Mouse (Mus musculus) embryonic facial prominence, embryonic 15.5 days (tissue): ENCODE measurements around the gene Greb1. TPM values are rescaled to one million over a fixed set of nuclear protein-coding genes. Genes with fewer than 3 reads are reported as not detected.
"Not testable (repeated sequence)": the region's sequence is repeated elsewhere in the genome, so short reads cannot be mapped to it uniquely, and the experiment has no call there.

Experiments used
- ATAC-seq: fragments of 200-750 bp; cut with Nextera tagmentation; 2 replicates; pipeline ENCODE4 v1.8.0; 2017; ENCODE audit warnings: low read depth, moderate TSS enrichment; ENCODE audit not compliant: insufficient number of reproducible peaks, low FRiP score, low TSS enrichment
- H3K27ac ChIP-seq: fragments of 300-500 bp; sonication (generic); replicated peaks from 2 replicates; pipeline ENCODE4 v1.5.1; 2015; ENCODE audit warnings: mild to moderate bottlenecking, inconsistent platforms
- H3K27me3 ChIP-seq: fragments of 300-500 bp; sonication (generic); 2 replicates; pipeline ENCODE4 v1.6.1; 2015; ENCODE audit warnings: inconsistent platforms
- H3K36me3 ChIP-seq: fragments of 300-500 bp; sonication (generic); 2 replicates; pipeline ENCODE4 v1.6.1; 2015; ENCODE audit warnings: mild to moderate bottlenecking, inconsistent platforms
- H3K4me1 ChIP-seq: fragments of 300-500 bp; sonication (generic); 2 replicates; pipeline ENCODE4 v1.6.1; 2015; ENCODE audit warnings: inconsistent platforms
- H3K4me2 ChIP-seq: fragments of 300-500 bp; sonication (generic); replicated peaks from 2 replicates; pipeline ENCODE4 v1.6.1; 2015; ENCODE audit warnings: mild to moderate bottlenecking, inconsistent platforms
- H3K4me3 ChIP-seq: fragments of 300-500 bp; sonication (generic); replicated peaks from 2 replicates; pipeline ENCODE4 v1.5.1; 2015; ENCODE audit warnings: mild to moderate bottlenecking, inconsistent platforms
- H3K9ac ChIP-seq: fragments of 300-500 bp; sonication (generic); 2 replicates; pipeline ENCODE4 v1.6.1; 2015; ENCODE audit warnings: inconsistent platforms
- H3K9me3 ChIP-seq: fragments of 300-500 bp; sonication (generic); replicated peaks from 2 replicates; pipeline ENCODE4 v1.6.1; 2016; ENCODE audit warnings: inconsistent platforms
- WGBS: fragments of 180-500 bp; shearing (Covaris S2); methylation state at CpG from one replicate; pipeline ENCODE4 v1.1.7; 2015; 5-methylcytosine and 5-hydroxymethylcytosine counted together
- polyA plus RNA-seq: library from polyadenylated mRNA; unstranded; fragments of >200 nt; fragmentation: Nextera tagmentation; extraction: Ambion mirVana; gene quantifications from 2 replicates; pipeline ENCODE4 v1.2.1, GENCODE M21; 2015

Gene Greb1
- polyA plus RNA-seq, 1 experiment from 2014 or later, result 1.7 TPM

GRCm38 (mm10) chr12:16730196-16730595, 70.5 kb downstream of the Greb1 start:
- Histone ChIP-seq H3K4me1 (no peaks in the 10 kb centered on the region), H3K4me2 (no peak overlapping the region), H3K9ac (no peak overlapping the region), H3K36me3 (no peaks in the 10 kb centered on the region), H3K9me3 (no peaks in the 10 kb centered on the region), H3K4me3 (no peak overlapping the region), H3K27ac (no peak overlapping the region), H3K27me3 (no peaks in the 10 kb centered on the region)
- ATAC-seq, result no peak
- 84% methylated on average over 11 of the region's 11 CpGs for WGBS

- H3K9ac ChIP-seq, result no peak overlapping the region
- ATAC-seq, result no peak
- no peaks in the 10 kb centered on the region for H3K27me3 ChIP-seq
- no peak overlapping the region for H3K4me2 ChIP-seq
- no peak overlapping the region for H3K4me3 ChIP-seq
- no peaks in the 10 kb centered on the region for H3K36me3 ChIP-seq
- no peak overlapping the region for H3K27ac ChIP-seq
- H3K9me3 ChIP-seq, result no peaks in the 10 kb centered on the region
- no peaks in the 10 kb centered on the region for H3K4me1 ChIP-seq
- 85% methylated on average over 5 of the region's 5 CpGs for WGBS
Measured at GRCm38 (mm10) chr12:16728221-16728620, 72.5 kb downstream of the Greb1 start.

GRCm38 (mm10) chr12:16726229-16726628, 74.5 kb downstream of the Greb1 start:
- Histone ChIP-seq H3K27ac (no peak overlapping the region), H3K9ac (no peak overlapping the region), H3K36me3 (no peaks in the 10 kb centered on the region), H3K9me3 (no peaks in the 10 kb centered on the region), H3K4me1 (no peaks in the 10 kb centered on the region), H3K4me2 (no peak overlapping the region), H3K4me3 (no peak overlapping the region), H3K27me3 (no peaks in the 10 kb centered on the region)
- 66% methylated on average over 3 of the region's 3 CpGs for WGBS
- ATAC-seq, result no peak

GRCm38 (mm10) chr12:16723601-16724000, 77.1 kb downstream of the Greb1 start:
- Histone ChIP-seq H3K4me2 (no peak overlapping the region), H3K4me3 (no peak overlapping the region), H3K27ac (no peak overlapping the region), H3K4me1 (no peaks in the 10 kb centered on the region), H3K36me3 (no peaks in the 10 kb centered on the region), H3K9ac (no peak overlapping the region), H3K9me3 (no peaks in the 10 kb centered on the region), H3K27me3 (no peaks in the 10 kb centered on the region)
- WGBS, result 10% methylated on average over 3 of the region's 3 CpGs
- no peak for ATAC-seq

- H3K4me2 ChIP-seq, result no peak overlapping the region
- 44% methylated on average over 8 of the region's 8 CpGs for WGBS
- no peaks in the 10 kb centered on the region for H3K9me3 ChIP-seq
- no peak overlapping the region for H3K27ac ChIP-seq
- no peak overlapping the region for H3K4me3 ChIP-seq
- H3K27me3 ChIP-seq, result no peaks in the 10 kb centered on the region
- no peak for ATAC-seq
- H3K36me3 ChIP-seq, result no peaks in the 10 kb centered on the region
- no peak overlapping the region for H3K9ac ChIP-seq
- H3K4me1 ChIP-seq, result no peaks in the 10 kb centered on the region
Measured at GRCm38 (mm10) chr12:16718660-16719315, 81.9 kb downstream of the Greb1 start.

GRCm38 (mm10) chr12:16717653-16718052, 83.0 kb downstream of the Greb1 start:
- no peaks in the 10 kb centered on the region for H3K27me3 ChIP-seq
- no peak overlapping the region for H3K4me2 ChIP-seq
- H3K4me3 ChIP-seq, result no peak overlapping the region
- 70% methylated on average over 1 of the region's 1 CpGs for WGBS
- H3K9me3 ChIP-seq, result no peaks in the 10 kb centered on the region
- ATAC-seq, result no peak
- H3K4me1 ChIP-seq, result no peaks in the 10 kb centered on the region
- no peaks in the 10 kb centered on the region for H3K36me3 ChIP-seq
- H3K9ac ChIP-seq, result no peak overlapping the region
- no peak overlapping the region for H3K27ac ChIP-seq

GRCm38 (mm10) chr12:16714616-16715015, 86.1 kb downstream of the Greb1 start:
- WGBS, result 84% methylated on average over 10 of the region's 10 CpGs
- Histone ChIP-seq H3K27me3 (no peaks in the 10 kb centered on the region), H3K9me3 (no peaks in the 10 kb centered on the region), H3K9ac (no peak overlapping the region), H3K4me1 (no peaks in the 10 kb centered on the region), H3K36me3 (no peaks in the 10 kb centered on the region), H3K27ac (no peak overlapping the region), H3K4me3 (no peak overlapping the region), H3K4me2 (no peak overlapping the region)
- ATAC-seq, result no peak

- WGBS, result 78% methylated on average over 1 of the region's 1 CpGs
- ATAC-seq, result no peak
- Histone ChIP-seq H3K9ac (no peak overlapping the region), H3K27ac (no peak overlapping the region), H3K36me3 (no peaks in the 10 kb centered on the region), H3K9me3 (no peaks in the 10 kb centered on the region), H3K4me2 (no peak overlapping the region), H3K4me1 (no peaks in the 10 kb centered on the region), H3K4me3 (no peak overlapping the region), H3K27me3 (no peaks in the 10 kb centered on the region)
Measured at GRCm38 (mm10) chr12:16698691-16699090, 102.0 kb downstream of the Greb1 start.

GRCm38 (mm10) chr12:16696146-16696545, 104.5 kb downstream of the Greb1 start:
- Histone ChIP-seq H3K36me3 (no peaks in the 10 kb centered on the region), H3K9me3 (no peaks in the 10 kb centered on the region), H3K4me2 (no peak overlapping the region), H3K4me3 (no peak overlapping the region), H3K9ac (no peak overlapping the region), H3K27ac (no peak overlapping the region), H3K4me1 (no peaks in the 10 kb centered on the region), H3K27me3 (no peaks in the 10 kb centered on the region)
- ATAC-seq, result no peak
- 85% methylated on average over 13 of the region's 13 CpGs for WGBS

GRCm38 (mm10) chr12:16695252-16695651, 105.4 kb downstream of the Greb1 start:
- not testable (repeated sequence) for H3K27me3 ChIP-seq, H3K4me1 ChIP-seq, H3K36me3 ChIP-seq, H3K9ac ChIP-seq, ATAC-seq, H3K4me3 ChIP-seq, H3K4me2 ChIP-seq, H3K27ac ChIP-seq, H3K9me3 ChIP-seq
- WGBS, result 95% methylated on average over 7 of the region's 8 CpGs

GRCm38 (mm10) chr12:16694783-16695182, 105.9 kb downstream of the Greb1 start:
- WGBS, result 39% methylated on average over 5 of the region's 5 CpGs
- Histone ChIP-seq H3K4me2 (no peak overlapping the region), H3K27ac (no peak overlapping the region), H3K4me3 (no peak overlapping the region), H3K9ac (no peak overlapping the region), H3K4me1 (no peaks in the 10 kb centered on the region), H3K36me3 (no peaks in the 10 kb centered on the region), H3K9me3 (no peaks in the 10 kb centered on the region), H3K27me3 (no peaks in the 10 kb centered on the region)
- no peak for ATAC-seq

- Histone ChIP-seq H3K4me1 (no peaks in the 10 kb centered on the region), H3K4me3 (no peak overlapping the region), H3K9ac (no peak overlapping the region), H3K9me3 (no peaks in the 10 kb centered on the region), H3K36me3 (no peaks in the 10 kb centered on the region), H3K27ac (no peak overlapping the region), H3K27me3 (no peaks in the 10 kb centered on the region), H3K4me2 (no peak overlapping the region)
- WGBS, result 86% methylated on average over 9 of the region's 9 CpGs
- no peak for ATAC-seq
Measured at GRCm38 (mm10) chr12:16690631-16691030, 110.1 kb downstream of the Greb1 start.
